Mouse (Mus musculus): ENCODE measurements around the gene Thpo. TPM values are rescaled to one million over a fixed set of nuclear protein-coding genes. Genes with fewer than 3 reads are reported as not detected.
A peak's percentile ranks its signal among the peaks of the same experiment; 100 is the strongest.

The Thpo gene
- polyA plus RNA-seq, 1 experiment from 2014 or later = 1.5 TPM

GRCm38 (mm10) chr16:20750518-20750917, 16.2 kb upstream of the Thpo start:
- Histone ChIP-seq H3K27me3 (ENCODE audit: control insufficient read depth, insufficient read depth, low read depth, low read length) (no peaks in the 10 kb centered on the region), H3K36me3 (ENCODE audit: control insufficient read depth, insufficient read depth, low read length) (no peaks in the 10 kb centered on the region), H3K9ac (ENCODE audit: low read depth, low read length) (no peak overlapping the region), H3K9me3 (replicated peaks; ENCODE audit: control insufficient read depth, low read length, poor library complexity, severe bottlenecking) (no peaks in the 10 kb centered on the region), H3K4me3 (ENCODE audit: low read depth, low read length) (no peak overlapping the region), H3K4me2 (ENCODE audit: low read length) (no peak overlapping the region), H3K27ac (ENCODE audit: low read length) (no peak overlapping the region), H3K4me1 (ENCODE audit: control insufficient read depth, insufficient read depth, low read length) (no peaks in the 10 kb centered on the region)
- 75% methylated on average over 8 of the region's 8 CpGs for WGBS
- no peak for ATAC-seq

- H3K27ac ChIP-seq (ENCODE audit: low read length) = no peak overlapping the region
- no peak for ATAC-seq
- H3K4me1 ChIP-seq (ENCODE audit: control insufficient read depth, insufficient read depth, low read length) = no peaks in the 10 kb centered on the region
- H3K9me3 ChIP-seq (replicated peaks; ENCODE audit: control insufficient read depth, low read length, poor library complexity, severe bottlenecking) = no peaks in the 10 kb centered on the region
- WGBS = 70% methylated on average over 6 of the region's 6 CpGs
- H3K4me3 ChIP-seq (ENCODE audit: low read depth, low read length) = no peak overlapping the region
- H3K36me3 ChIP-seq (ENCODE audit: control insufficient read depth, insufficient read depth, low read length) = no peaks in the 10 kb centered on the region
- H3K27me3 ChIP-seq (ENCODE audit: control insufficient read depth, insufficient read depth, low read depth, low read length) = no peaks in the 10 kb centered on the region
- no peak overlapping the region for H3K9ac ChIP-seq (ENCODE audit: low read depth, low read length)
- no peak overlapping the region for H3K4me2 ChIP-seq (ENCODE audit: low read length)
These were observed 12.3 kb upstream of the Thpo start for GRCm38 (mm10) chr16:20746641-20747040.

- 93% methylated on average over 9 of the region's 9 CpGs for WGBS
- Histone ChIP-seq H3K9me3 (replicated peaks; ENCODE audit: control insufficient read depth, low read length, poor library complexity, severe bottlenecking) (no peaks in the 10 kb centered on the region), H3K9ac (ENCODE audit: low read depth, low read length) (no peak overlapping the region), H3K4me1 (ENCODE audit: control insufficient read depth, insufficient read depth, low read length) (no peaks in the 10 kb centered on the region), H3K36me3 (ENCODE audit: control insufficient read depth, insufficient read depth, low read length) (0 out of 2 replicates have a peak, but pooled peaks cover 3% of the 10 kb centered on the region), H3K27ac (ENCODE audit: low read length) (no peak overlapping the region), H3K27me3 (ENCODE audit: control insufficient read depth, insufficient read depth, low read depth, low read length) (peaks cover 6% of the 10 kb centered on the region), H3K4me3 (ENCODE audit: low read depth, low read length) (no peak overlapping the region), H3K4me2 (ENCODE audit: low read length) (no peak overlapping the region)
- no peak for ATAC-seq
These were observed 5.5 kb upstream of the Thpo start for GRCm38 (mm10) chr16:20739845-20740244.

GRCm38 (mm10) chr16:20736823-20737222, 2.5 kb upstream of the Thpo start:
- H3K27me3 ChIP-seq (ENCODE audit: control insufficient read depth, insufficient read depth, low read depth, low read length) = peaks cover 13% of the 10 kb centered on the region
- H3K9ac ChIP-seq (ENCODE audit: low read depth, low read length) = no peak overlapping the region
- 91% methylated on average over 5 of the region's 5 CpGs for WGBS

GRCm38 (mm10) chr16:20736168-20736567, 1.9 kb upstream of the Thpo start:
- H3K36me3 ChIP-seq (ENCODE audit: control insufficient read depth, insufficient read depth, low read length) = 0 out of 2 replicates have a peak, but pooled peaks cover 3% of the 10 kb centered on the region
- ATAC-seq = no peak
- WGBS = 90% methylated on average over 7 of the region's 7 CpGs
- no peaks in the 10 kb centered on the region for H3K9me3 ChIP-seq (replicated peaks; ENCODE audit: control insufficient read depth, low read length, poor library complexity, severe bottlenecking)
- H3K4me1 ChIP-seq (ENCODE audit: control insufficient read depth, insufficient read depth, low read length) = peaks cover 14% of the 10 kb centered on the region
- H3K4me2 ChIP-seq (ENCODE audit: low read length) = no peak overlapping the region
- H3K4me3 ChIP-seq (ENCODE audit: low read depth, low read length) = no peak overlapping the region
- H3K9ac ChIP-seq (ENCODE audit: low read depth, low read length) = no peak overlapping the region
- H3K27ac ChIP-seq (ENCODE audit: low read length) = no peak overlapping the region
- H3K27me3 ChIP-seq (ENCODE audit: control insufficient read depth, insufficient read depth, low read depth, low read length) = peaks cover 13% of the 10 kb centered on the region

More at GRCm38 (mm10) chr16:20736823-20737222, 2.5 kb upstream of the Thpo start:
- H3K27ac ChIP-seq (ENCODE audit: low read length) = no peak overlapping the region
- H3K4me2 ChIP-seq (ENCODE audit: low read length) = no peak overlapping the region
- H3K4me1 ChIP-seq (ENCODE audit: control insufficient read depth, insufficient read depth, low read length) = peaks cover 14% of the 10 kb centered on the region
- H3K36me3 ChIP-seq (ENCODE audit: control insufficient read depth, insufficient read depth, low read length) = 0 out of 2 replicates have a peak, but pooled peaks cover 3% of the 10 kb centered on the region
- ATAC-seq = no peak
- H3K9me3 ChIP-seq (replicated peaks; ENCODE audit: control insufficient read depth, low read length, poor library complexity, severe bottlenecking) = no peaks in the 10 kb centered on the region
- H3K4me3 ChIP-seq (ENCODE audit: low read depth, low read length) = no peak overlapping the region

- no peaks in the 10 kb centered on the region for H3K9me3 ChIP-seq (replicated peaks; ENCODE audit: control insufficient read depth, low read length, poor library complexity, severe bottlenecking)
- H3K4me3 ChIP-seq (ENCODE audit: low read depth, low read length) = no peak overlapping the region
- 0 out of 2 replicates have a peak, but pooled peaks cover 3% of the 10 kb centered on the region for H3K36me3 ChIP-seq (ENCODE audit: control insufficient read depth, insufficient read depth, low read length)
- no peak overlapping the region for H3K27ac ChIP-seq (ENCODE audit: low read length)
- H3K4me2 ChIP-seq (ENCODE audit: low read length) = no peak overlapping the region
- H3K9ac ChIP-seq (ENCODE audit: low read depth, low read length) = no peak overlapping the region
- peaks cover 13% of the 10 kb centered on the region for H3K27me3 ChIP-seq (ENCODE audit: control insufficient read depth, insufficient read depth, low read depth, low read length)
- H3K4me1 ChIP-seq (ENCODE audit: control insufficient read depth, insufficient read depth, low read length) = peaks cover 14% of the 10 kb centered on the region
- 74% methylated on average over 5 of the region's 5 CpGs for WGBS
- no peak for ATAC-seq
These were observed 1.3 kb upstream of the Thpo start for GRCm38 (mm10) chr16:20735651-20736050.

- WGBS = under 1% methylated on average over 58 of the region's 70 CpGs
These were observed 1.2 kb downstream of the Thpo start, which contains the start of gene Chrd for GRCm38 (mm10) chr16:20732925-20733730. TSS of gene Chrd (plus strand) at chr16:20733127.

GRCm38 (mm10) chr16:20732251-20732924, 1.9 kb downstream of the Thpo start:
- ATAC-seq = peak; percentile 59
- Histone ChIP-seq H3K4me3 (ENCODE audit: low read depth, low read length) (peak overlapping the region; percentile 86), H3K4me1 (ENCODE audit: control insufficient read depth, insufficient read depth, low read length) (peaks cover 14% of the 10 kb centered on the region), H3K9ac (ENCODE audit: low read depth, low read length) (peak overlapping the region; percentile 92), H3K36me3 (ENCODE audit: control insufficient read depth, insufficient read depth, low read length) (0 out of 2 replicates have a peak, but pooled peaks cover 3% of the 10 kb centered on the region), H3K9me3 (replicated peaks; ENCODE audit: control insufficient read depth, low read length, poor library complexity, severe bottlenecking) (no peaks in the 10 kb centered on the region), H3K27ac (ENCODE audit: low read length) (peak overlapping the region; percentile 73), H3K4me2 (ENCODE audit: low read length) (peak overlapping the region; percentile 95), H3K27me3 (ENCODE audit: control insufficient read depth, insufficient read depth, low read depth, low read length) (peaks cover 13% of the 10 kb centered on the region)
- WGBS = 0% methylated on average over 27 of the region's 30 CpGs

More at GRCm38 (mm10) chr16:20732925-20733730, 1.2 kb downstream of the Thpo start, which contains the start of gene Chrd:
- Histone ChIP-seq H3K9me3 (replicated peaks; ENCODE audit: control insufficient read depth, low read length, poor library complexity, severe bottlenecking) (no peaks in the 10 kb centered on the region), H3K27me3 (ENCODE audit: control insufficient read depth, insufficient read depth, low read depth, low read length) (peaks cover 13% of the 10 kb centered on the region), H3K27ac (ENCODE audit: low read length) (peak within 1 kb of the TSS; percentile 73), H3K4me2 (ENCODE audit: low read length) (peak within 1 kb of the TSS; percentile 95), H3K4me3 (ENCODE audit: low read depth, low read length) (peak within 1 kb of the TSS; percentile 86), H3K36me3 (ENCODE audit: control insufficient read depth, insufficient read depth, low read length) (0 out of 2 replicates have a peak, but pooled peaks cover 3% of the 10 kb centered on the region), H3K4me1 (ENCODE audit: control insufficient read depth, insufficient read depth, low read length) (peaks cover 14% of the 10 kb centered on the region), H3K9ac (ENCODE audit: low read depth, low read length) (peak within 1 kb of the TSS; percentile 92)
- peak; percentile 71 for ATAC-seq

GRCm38 (mm10) chr16:20731688-20732087, 2.6 kb downstream of the Thpo start:
- 71% methylated on average over 5 of the region's 5 CpGs for WGBS
- Histone ChIP-seq H3K9me3 (replicated peaks; ENCODE audit: control insufficient read depth, low read length, poor library complexity, severe bottlenecking) (no peaks in the 10 kb centered on the region), H3K27ac (ENCODE audit: low read length) (no peak overlapping the region), H3K4me3 (ENCODE audit: low read depth, low read length) (no peak overlapping the region), H3K4me2 (ENCODE audit: low read length) (no peak overlapping the region), H3K36me3 (ENCODE audit: control insufficient read depth, insufficient read depth, low read length) (no peaks in the 10 kb centered on the region), H3K9ac (ENCODE audit: low read depth, low read length) (no peak overlapping the region), H3K4me1 (ENCODE audit: control insufficient read depth, insufficient read depth, low read length) (peaks cover 14% of the 10 kb centered on the region), H3K27me3 (ENCODE audit: control insufficient read depth, insufficient read depth, low read depth, low read length) (peaks cover 13% of the 10 kb centered on the region)
- ATAC-seq = no peak

All from midbrain, embryonic 16.5 days (tissue).